Mouse (Mus musculus): ENCODE measurements at regions not wholly inside any gene's neighbourhood (a gene's known extent, or its start where the extent isn't known, plus 50 kb on each side); places are given as distances from the start of the nearest gene placed in this dataset.
"Not testable (repeated sequence)": the region's sequence is repeated elsewhere in the genome, so short reads cannot be mapped to it uniquely, and the experiment has no call there.

DNA sequence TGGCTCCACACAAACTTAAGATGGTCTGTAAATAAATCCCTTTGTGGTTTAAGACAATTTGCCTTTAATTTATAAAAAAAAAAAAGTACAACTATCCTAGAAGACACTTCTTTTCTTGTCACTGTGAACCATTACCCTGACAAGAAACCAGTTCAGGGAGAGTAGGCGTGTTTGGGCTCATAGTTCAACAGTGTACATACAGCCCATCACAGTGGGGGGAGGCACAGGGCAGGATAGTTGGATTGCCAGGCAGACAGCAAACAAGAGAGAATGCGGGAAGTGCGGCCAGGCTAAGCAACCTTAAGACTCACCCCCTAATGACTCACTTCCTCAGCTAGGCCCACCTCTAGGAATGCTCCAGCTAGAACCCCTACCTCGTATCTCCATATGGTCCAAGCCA is 119.2 kb upstream of the Rybp start:
- Histone ChIP-seq H3K9ac (ENCODE audit: low read length) (no peak overlapping the region), H3K9me3 (ENCODE audit: control insufficient read depth, low read length) (no peaks in the 10 kb centered on the region), H3K4me1 (replicated peaks; ENCODE audit: control insufficient read depth, insufficient read depth, low read length) (no peaks in the 10 kb centered on the region), H3K4me2 (ENCODE audit: low read depth, low read length, severe bottlenecking) (no peak overlapping the region), H3K36me3 (ENCODE audit: control insufficient read depth, insufficient read depth, low read length) (no peaks in the 10 kb centered on the region), H3K27me3 (ENCODE audit: control insufficient read depth, insufficient read depth, low read length) (no peaks in the 10 kb centered on the region), H3K27ac (ENCODE audit: low read depth, low read length) (no peak overlapping the region), H3K4me3 (ENCODE audit: low read depth, low read length) (no peak overlapping the region)
- no peak for DNase-seq (ENCODE audit: low spot score)
- 77% methylated on average over 4 of the region's 4 CpGs for WGBS
- ATAC-seq (replicated peaks; ENCODE audit: low FRiP score), result no peak

- ATAC-seq (replicated peaks; ENCODE audit: low FRiP score) (no peak), DNase-seq (ENCODE audit: low spot score) (no peak)
- H3K9ac ChIP-seq (ENCODE audit: low read length), result no peak overlapping the region
- H3K9me3 ChIP-seq (ENCODE audit: control insufficient read depth, low read length), result no peaks in the 10 kb centered on the region
- H3K36me3 ChIP-seq (ENCODE audit: control insufficient read depth, insufficient read depth, low read length), result no peaks in the 10 kb centered on the region
- no peak overlapping the region for H3K27ac ChIP-seq (ENCODE audit: low read depth, low read length)
- no peaks in the 10 kb centered on the region for H3K4me1 ChIP-seq (replicated peaks; ENCODE audit: control insufficient read depth, insufficient read depth, low read length)
- no peak overlapping the region for H3K4me2 ChIP-seq (ENCODE audit: low read depth, low read length, severe bottlenecking)
- no peaks in the 10 kb centered on the region for H3K27me3 ChIP-seq (ENCODE audit: control insufficient read depth, insufficient read depth, low read length)
- no peak overlapping the region for H3K4me3 ChIP-seq (ENCODE audit: low read depth, low read length)
- 96% methylated on average over 3 of the region's 3 CpGs for WGBS
Observed at GRCm38 (mm10) chr6:100404161-100404560, 116.9 kb upstream of the Rybp start.

GRCm38 (mm10) chr6:100402716-100403115 is 115.4 kb upstream of the Rybp start:
- Histone ChIP-seq H3K36me3 (ENCODE audit: control insufficient read depth, insufficient read depth, low read length) (no peaks in the 10 kb centered on the region), H3K4me1 (replicated peaks; ENCODE audit: control insufficient read depth, insufficient read depth, low read length) (no peaks in the 10 kb centered on the region), H3K9ac (ENCODE audit: low read length) (no peak overlapping the region), H3K27me3 (ENCODE audit: control insufficient read depth, insufficient read depth, low read length) (no peaks in the 10 kb centered on the region), H3K4me3 (ENCODE audit: low read depth, low read length) (no peak overlapping the region), H3K27ac (ENCODE audit: low read depth, low read length) (no peak overlapping the region), H3K4me2 (ENCODE audit: low read depth, low read length, severe bottlenecking) (no peak overlapping the region), H3K9me3 (ENCODE audit: control insufficient read depth, low read length) (no peaks in the 10 kb centered on the region)
- no peak for DNase-seq (ENCODE audit: low spot score)
- WGBS, result 76% methylated on average over 4 of the region's 4 CpGs
- no peak for ATAC-seq (replicated peaks; ENCODE audit: low FRiP score)

GRCm38 (mm10) chr6:100401728-100402127 is 114.4 kb upstream of the Rybp start:
- no peaks in the 10 kb centered on the region for H3K9me3 ChIP-seq (ENCODE audit: control insufficient read depth, low read length)
- DNase-seq (ENCODE audit: low spot score) (no peak), ATAC-seq (replicated peaks; ENCODE audit: low FRiP score) (no peak)
- no peak overlapping the region for H3K4me2 ChIP-seq (ENCODE audit: low read depth, low read length, severe bottlenecking)
- no peaks in the 10 kb centered on the region for H3K27me3 ChIP-seq (ENCODE audit: control insufficient read depth, insufficient read depth, low read length)
- H3K4me1 ChIP-seq (replicated peaks; ENCODE audit: control insufficient read depth, insufficient read depth, low read length), result no peaks in the 10 kb centered on the region
- no peak overlapping the region for H3K4me3 ChIP-seq (ENCODE audit: low read depth, low read length)
- H3K27ac ChIP-seq (ENCODE audit: low read depth, low read length), result no peak overlapping the region
- no peaks in the 10 kb centered on the region for H3K36me3 ChIP-seq (ENCODE audit: control insufficient read depth, insufficient read depth, low read length)
- H3K9ac ChIP-seq (ENCODE audit: low read length), result no peak overlapping the region
- WGBS, result 92% methylated on average over 2 of the region's 2 CpGs

DNA sequence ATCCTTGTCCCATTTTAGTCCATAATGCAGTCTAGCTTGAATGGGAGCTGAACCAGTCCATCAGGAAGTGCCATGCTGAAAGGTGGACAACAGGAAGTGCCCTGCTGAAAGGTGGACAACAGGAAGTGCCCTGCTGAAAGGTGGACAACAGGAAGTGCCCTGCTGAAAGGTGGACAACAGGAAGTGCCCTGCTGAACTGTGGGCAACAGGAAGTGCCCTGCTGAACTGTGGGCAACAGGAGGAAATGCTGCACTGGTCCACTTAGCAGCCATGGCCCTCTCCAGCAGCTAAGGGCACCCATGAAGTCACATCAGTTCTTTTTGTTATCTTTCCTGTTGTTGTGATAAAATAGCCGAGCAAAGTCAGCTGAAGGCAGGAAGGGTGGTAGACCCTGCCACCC is 112.1 kb upstream of the Rybp start:
- 90% methylated on average over 1 of the region's 1 CpGs for WGBS

GRCm38 (mm10) chr6:100396311-100397200 is 109.3 kb upstream of the Rybp start:
- DNase-seq (ENCODE audit: low spot score) (no peak), ATAC-seq (replicated peaks; ENCODE audit: low FRiP score) (no peak)
- no peak overlapping the region for H3K4me3 ChIP-seq (ENCODE audit: low read depth, low read length)
- H3K9me3 ChIP-seq (ENCODE audit: control insufficient read depth, low read length), result no peaks in the 10 kb centered on the region
- no peak overlapping the region for H3K9ac ChIP-seq (ENCODE audit: low read length)
- H3K4me2 ChIP-seq (ENCODE audit: low read depth, low read length, severe bottlenecking), result no peak overlapping the region
- no peaks in the 10 kb centered on the region for H3K36me3 ChIP-seq (ENCODE audit: control insufficient read depth, insufficient read depth, low read length)
- H3K27me3 ChIP-seq (ENCODE audit: control insufficient read depth, insufficient read depth, low read length), result no peaks in the 10 kb centered on the region
- no peaks in the 10 kb centered on the region for H3K4me1 ChIP-seq (replicated peaks; ENCODE audit: control insufficient read depth, insufficient read depth, low read length)
- WGBS, result 88% methylated on average over 14 of the region's 14 CpGs
- no peak overlapping the region for H3K27ac ChIP-seq (ENCODE audit: low read depth, low read length)

More for the DNA sequence above, 112.1 kb upstream of the Rybp start:
- not testable (repeated sequence) for ATAC-seq (replicated peaks; ENCODE audit: low FRiP score); H3K4me1 ChIP-seq (replicated peaks; ENCODE audit: control insufficient read depth, insufficient read depth, low read length); H3K27me3 ChIP-seq (ENCODE audit: control insufficient read depth, insufficient read depth, low read length); H3K9ac ChIP-seq (ENCODE audit: low read length); DNase-seq (ENCODE audit: low spot score); H3K4me3 ChIP-seq (ENCODE audit: low read depth, low read length); H3K27ac ChIP-seq (ENCODE audit: low read depth, low read length); H3K4me2 ChIP-seq (ENCODE audit: low read depth, low read length, severe bottlenecking); H3K9me3 ChIP-seq (ENCODE audit: control insufficient read depth, low read length); H3K36me3 ChIP-seq (ENCODE audit: control insufficient read depth, insufficient read depth, low read length)

- Histone ChIP-seq H3K9ac (ENCODE audit: low read length) (no peak overlapping the region), H3K27me3 (ENCODE audit: control insufficient read depth, insufficient read depth, low read length) (no peaks in the 10 kb centered on the region), H3K4me2 (ENCODE audit: low read depth, low read length, severe bottlenecking) (no peak overlapping the region), H3K4me1 (replicated peaks; ENCODE audit: control insufficient read depth, insufficient read depth, low read length) (no peaks in the 10 kb centered on the region), H3K27ac (ENCODE audit: low read depth, low read length) (no peak overlapping the region), H3K36me3 (ENCODE audit: control insufficient read depth, insufficient read depth, low read length) (no peaks in the 10 kb centered on the region), H3K9me3 (ENCODE audit: control insufficient read depth, low read length) (no peaks in the 10 kb centered on the region), H3K4me3 (ENCODE audit: low read depth, low read length) (no peak overlapping the region)
- no peak for ATAC-seq (replicated peaks; ENCODE audit: low FRiP score)
- no peak for DNase-seq (ENCODE audit: low spot score)
- WGBS, result 84% methylated on average over 7 of the region's 7 CpGs
Observed at GRCm38 (mm10) chr6:100390258-100390910, 103.1 kb upstream of the Rybp start.

GRCm38 (mm10) chr6:100387042-100387441 is 99.8 kb upstream of the Rybp start:
- H3K27ac ChIP-seq (ENCODE audit: low read depth, low read length), result no peak overlapping the region
- H3K4me2 ChIP-seq (ENCODE audit: low read depth, low read length, severe bottlenecking), result no peak overlapping the region
- no peaks in the 10 kb centered on the region for H3K9me3 ChIP-seq (ENCODE audit: control insufficient read depth, low read length)
- no peak overlapping the region for H3K4me3 ChIP-seq (ENCODE audit: low read depth, low read length)
- H3K4me1 ChIP-seq (replicated peaks; ENCODE audit: control insufficient read depth, insufficient read depth, low read length), result no peaks in the 10 kb centered on the region
- 38% methylated on average over 5 of the region's 5 CpGs for WGBS
- no peak overlapping the region for H3K9ac ChIP-seq (ENCODE audit: low read length)
- H3K27me3 ChIP-seq (ENCODE audit: control insufficient read depth, insufficient read depth, low read length), result no peaks in the 10 kb centered on the region
- no peak for DNase-seq (ENCODE audit: low spot score)
- no peak for ATAC-seq (replicated peaks; ENCODE audit: low FRiP score)
- H3K36me3 ChIP-seq (ENCODE audit: control insufficient read depth, insufficient read depth, low read length), result no peaks in the 10 kb centered on the region

All from forebrain, embryonic 11.5 days (tissue).